Mouse (Mus musculus): ENCODE results near the gene Bhlha9.

DNA sequence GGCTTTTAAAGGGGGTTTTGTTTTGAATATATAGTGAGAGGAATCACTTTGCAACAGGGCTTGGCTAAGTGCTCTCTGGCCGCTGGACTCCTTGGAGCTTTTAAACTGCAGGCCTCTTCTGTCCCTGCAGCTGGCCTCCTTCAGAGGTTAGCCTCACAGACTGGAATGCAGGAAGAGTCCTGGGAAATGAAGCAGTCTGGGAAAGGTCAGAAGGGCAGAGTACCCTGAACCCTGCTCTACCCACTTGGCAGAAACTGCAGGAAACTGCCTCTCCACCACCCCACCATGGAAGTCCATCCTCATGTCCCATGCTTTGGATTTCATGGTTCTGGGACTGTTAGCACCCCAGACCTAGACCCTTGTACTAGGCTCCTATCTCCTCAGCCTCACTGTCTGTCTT lies 36.6 kb downstream of the Bhlha9 start:
- TF ChIP-seq CTCF (IDR thresholded peaks at IDR 0.05; ENCODE audit: low read depth): no peak
- no peak for TF ChIP-seq EP300 (IDR thresholded peaks at IDR 0.05; ENCODE audit: low read depth)
